Mouse (Mus musculus) left cerebral cortex, postnatal 10 days (tissue): Measurements from ENCODE around the gene Pdia6. TPM values are rescaled to one million over a fixed set of nuclear protein-coding genes. Genes with fewer than 3 reads are reported as not detected.
A peak's percentile ranks its signal among the peaks of the same experiment; 100 is the strongest.

Experiments used
- DNase-seq, 2 experiments: peaks; one replicate each; pipeline ENCODE4 v3.0.0; 2021 to 2022; ENCODE audit warnings: low spot score in 2 of 2, mixed read lengths in 1 of 2; ENCODE audit errors: extremely low spot score in 1 of 2
- intact Hi-C: fragments of 180-260 bp; cut with DNase I; formaldehyde crosslinking; loops from one replicate; pipeline ENCODE4 v1.15.1; 2025
- total RNA-seq, 2 experiments: library from RNA; stranded (reverse); gene quantifications; 2 replicates each; pipeline ENCODE4 v1.2.3; 2021

The Pdia6 gene
- 100 to 1,000 TPM; 104 to 113 TPM for total RNA-seq

GRCm38 (mm10) chr12:17265971-17266672 is at the start of gene Pdia6:
TSS of gene Pdia6 (plus strand) at chr12:17266545.
- peak; percentile 90 to 94 for DNase-seq
- intact Hi-C loops = no loop called here

GRCm38 (mm10) chr12:17218390-17218789 is 48.0 kb upstream of the Pdia6 start:
- DNase-seq = no peak
- intact Hi-C loops = no loop called here

GRCm38 (mm10) chr12:17219107-17219506 is 47.2 kb upstream of the Pdia6 start:
- intact Hi-C loops = no loop called here
- DNase-seq = no peak

GRCm38 (mm10) chr12:17220631-17221030 is 45.7 kb upstream of the Pdia6 start:
- intact Hi-C loops = no loop called here
- DNase-seq = no peak

- intact Hi-C loops = no loop called here
- no peak for DNase-seq
Measured at GRCm38 (mm10) chr12:17221891-17222428, 44.4 kb upstream of the Pdia6 start.

DNA sequence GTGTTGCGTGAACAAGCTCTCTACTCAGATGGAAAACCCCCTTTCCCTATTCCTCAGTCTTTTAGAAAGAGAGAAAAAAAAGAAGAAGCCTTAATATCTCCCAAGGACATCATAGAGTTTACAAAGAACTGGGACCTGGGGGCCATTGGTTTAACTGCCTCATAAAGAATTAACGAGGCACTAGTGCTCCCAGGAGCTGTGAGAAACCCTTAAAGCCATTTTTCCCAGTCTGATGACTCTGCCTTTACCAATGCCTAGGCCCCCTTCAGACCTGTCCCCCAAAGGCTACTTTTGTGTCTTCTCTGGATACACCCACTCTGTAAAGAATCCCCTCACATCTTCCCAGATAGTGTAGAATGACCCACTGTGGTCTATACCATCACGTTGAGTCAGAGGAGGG is 43.3 kb upstream of the Pdia6 start:
- DNase-seq = no peak
- intact Hi-C loops = no loop called here

GRCm38 (mm10) chr12:17225012-17225411 is 41.3 kb upstream of the Pdia6 start:
- DNase-seq = peak in 1 of 2 experiments; percentile 62
- intact Hi-C loops = no loop called here

DNA sequence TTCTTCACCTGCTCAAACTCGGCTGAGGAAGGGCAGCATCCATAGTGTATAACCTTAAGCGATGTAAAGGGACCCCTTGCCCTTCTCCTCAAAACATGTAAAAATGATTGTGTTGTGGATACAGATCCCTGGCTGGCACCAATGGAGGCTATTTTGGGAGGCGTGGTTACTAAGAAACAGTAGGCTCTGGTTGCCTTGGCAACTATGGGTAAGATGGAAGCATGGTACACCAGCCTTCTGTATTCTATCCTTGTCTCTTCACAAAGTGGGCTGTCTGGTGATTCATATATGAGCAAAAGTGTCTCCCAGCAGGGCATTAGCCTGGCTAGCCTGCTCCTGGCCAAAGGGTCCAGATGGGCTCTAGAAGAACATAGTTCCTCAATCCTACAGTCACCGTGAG is 38.4 kb upstream of the Pdia6 start:
- DNase-seq = peak in 1 of 2 experiments; percentile 76
- intact Hi-C loops = no loop called here

GRCm38 (mm10) chr12:17230581-17230980 is 35.8 kb upstream of the Pdia6 start:
- intact Hi-C loops = no loop called here
- no peak for DNase-seq

GRCm38 (mm10) chr12:17231513-17231912 is 34.8 kb upstream of the Pdia6 start:
- DNase-seq = no peak
- intact Hi-C loops = no loop called here

GRCm38 (mm10) chr12:17235535-17236313 is 30.6 kb upstream of the Pdia6 start:
- intact Hi-C loops = no loop called here
- DNase-seq = no peak

DNA sequence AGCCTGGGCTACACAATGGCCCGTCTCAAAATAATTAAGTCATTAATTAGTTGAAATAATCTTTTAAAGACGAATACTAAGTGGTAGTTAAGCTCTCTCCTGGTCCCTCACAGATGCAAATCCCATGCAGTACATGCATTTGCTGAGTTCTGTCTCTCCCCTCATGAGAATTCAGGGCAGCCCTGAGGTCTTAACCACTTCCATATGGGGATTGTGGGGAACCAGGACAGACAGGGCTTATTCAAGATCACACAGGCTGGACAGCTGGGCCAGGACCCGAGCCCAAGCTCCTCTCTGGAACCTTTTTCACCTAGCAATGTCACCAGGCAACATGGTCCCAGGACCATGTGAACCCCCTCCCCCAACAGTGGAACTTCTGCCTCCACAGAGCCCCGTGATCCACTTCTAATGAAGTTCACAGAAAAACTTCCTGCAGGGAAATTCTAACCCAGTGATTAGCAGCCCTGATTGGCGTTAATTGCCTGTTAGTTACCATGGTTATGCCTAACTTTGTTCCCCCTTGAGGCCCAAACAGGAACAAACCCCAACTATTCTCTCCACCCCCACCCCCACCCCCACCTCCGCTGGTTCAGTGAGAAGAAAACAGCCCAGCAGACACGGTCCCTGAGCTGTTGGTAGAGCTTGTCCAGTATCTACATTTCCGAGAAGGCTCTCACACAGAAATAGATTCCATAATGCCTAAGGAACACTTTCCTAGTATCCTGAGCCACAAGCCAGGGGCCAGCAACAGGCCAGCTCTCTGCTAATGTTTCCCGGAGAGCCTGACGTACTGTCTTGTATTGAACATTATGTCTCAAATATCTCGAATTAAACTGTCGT is 27.5 kb upstream of the Pdia6 start:
- DNase-seq = no peak
- intact Hi-C loops = no loop called here

DNA sequence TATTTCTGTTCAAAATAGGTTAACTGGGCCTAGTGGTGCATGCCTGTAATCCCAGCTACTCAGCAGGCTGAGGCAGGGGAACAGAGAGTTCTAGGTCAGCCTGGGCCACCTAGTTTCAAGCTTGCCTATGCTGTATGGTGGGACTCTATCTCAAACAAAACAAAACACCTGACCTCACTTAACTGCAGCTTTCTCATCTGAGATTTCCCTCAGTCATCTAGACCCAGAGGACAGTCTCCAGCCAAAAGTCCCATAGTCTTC is 27.0 kb upstream of the Pdia6 start:
- intact Hi-C loops = no loop called here
- no peak for DNase-seq

DNA sequence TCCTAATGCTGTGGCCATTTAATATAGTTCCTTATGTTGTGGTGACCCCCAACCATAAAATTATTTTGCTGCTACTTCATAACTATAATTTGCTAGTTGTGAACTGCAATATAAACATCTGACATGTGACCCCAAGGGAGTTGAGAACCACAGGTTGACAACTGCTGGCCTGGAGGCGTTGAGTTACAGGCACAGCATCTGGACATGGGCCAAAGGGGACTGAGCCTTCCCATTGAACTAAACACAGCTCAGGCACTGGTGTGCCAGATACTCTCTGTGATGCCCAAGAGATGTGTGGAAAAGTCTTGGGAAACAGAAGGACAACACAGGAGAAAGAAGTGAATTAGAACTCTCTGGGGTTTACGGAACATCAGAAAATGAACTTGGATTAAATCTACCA is 25.3 kb upstream of the Pdia6 start:
- DNase-seq = no peak
- intact Hi-C loops = no loop called here

- no peak for DNase-seq
- intact Hi-C loops = no loop called here
Measured at GRCm38 (mm10) chr12:17241614-17242013, 24.7 kb upstream of the Pdia6 start.

DNA sequence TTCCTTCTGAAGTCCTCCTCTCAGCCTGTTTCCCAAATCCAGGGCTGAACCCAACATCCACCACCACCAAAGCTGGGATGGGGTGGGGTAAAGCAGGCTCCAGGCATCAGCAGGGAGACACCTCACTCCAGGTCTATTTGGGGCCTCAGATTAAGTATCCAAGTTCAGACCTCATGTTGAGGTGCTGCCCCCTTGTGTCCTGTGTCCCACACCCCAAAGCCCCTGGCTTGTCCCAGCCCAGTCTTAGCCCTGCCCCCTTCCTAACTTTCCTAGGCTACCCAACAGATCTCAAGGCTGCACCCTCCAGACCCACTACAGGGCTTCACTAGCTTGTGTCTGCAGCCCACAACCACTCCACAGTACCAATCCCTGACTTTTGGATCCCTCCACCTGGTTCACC is 24.3 kb upstream of the Pdia6 start:
- intact Hi-C loops = no loop called here
- DNase-seq = no peak

- no peak for DNase-seq
- intact Hi-C loops = loop anchor here (5.0 kb wide), 1 partner anchor 74 kb away; the partner anchor contains the start of gene Kcnf1
Measured at GRCm38 (mm10) chr12:17250962-17251361, 15.4 kb upstream of the Pdia6 start.

DNA sequence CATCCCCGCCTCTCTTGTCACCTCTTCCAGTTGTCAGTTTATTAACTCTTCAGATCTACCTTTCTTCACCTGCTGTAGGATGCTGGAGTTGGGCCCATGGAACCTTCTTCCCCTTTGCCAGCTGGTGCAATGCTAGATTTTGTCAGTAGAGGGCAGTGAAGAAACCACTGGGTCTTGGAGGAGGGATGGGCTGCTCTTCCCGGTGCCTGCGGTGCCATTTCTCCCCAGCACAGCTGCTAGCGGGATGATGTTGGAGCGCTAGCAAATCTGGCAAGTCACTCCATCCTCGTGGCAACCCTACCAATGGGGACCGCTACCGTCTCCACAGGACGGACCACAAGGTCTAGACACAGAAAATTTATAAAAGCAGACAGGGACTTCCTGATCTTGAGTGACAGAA is 13.3 kb upstream of the Pdia6 start:
- DNase-seq = peak; percentile 46 to 75
- intact Hi-C loops = loop anchor here (5.0 kb wide), 1 partner anchor 76 kb away; the partner anchor contains the start of gene Kcnf1

- intact Hi-C loops = loop anchor here (2.0 to 5.0 kb wide), 2 partner anchors 223 to 443 kb away; partner anchors contain the start of gene E2f6
- no peak for DNase-seq
Measured at GRCm38 (mm10) chr12:17255602-17256001, 10.7 kb upstream of the Pdia6 start.
